Mouse (Mus musculus): ENCODE measurements at regions not wholly inside any gene's neighbourhood (a gene's known extent, or its start where the extent isn't known, plus 50 kb on each side); places are given as distances from the start of the nearest gene placed in this dataset.

GRCm38 (mm10) chr12:118649323-118649973 is 196.7 kb upstream of the Sp8 start:
- Histone ChIP-seq H3K4me1 (peaks cover 26% of the 10 kb centered on the region), H3K9ac (replicated peaks) (no peak overlapping the region), H3K4me2 (replicated peaks) (no peak overlapping the region), H3K27ac (replicated peaks) (no peak overlapping the region), H3K9me3 (no peaks in the 10 kb centered on the region), H3K27me3 (peaks cover 24% of the 10 kb centered on the region), H3K36me3 (no peaks in the 10 kb centered on the region), H3K4me3 (no peak overlapping the region)
- ATAC-seq (replicated peaks): peak; percentile 74
- WGBS: 7% methylated on average over 3 of the region's 3 CpGs

- Histone ChIP-seq H3K9ac (replicated peaks) (no peak overlapping the region), H3K4me2 (replicated peaks) (no peak overlapping the region), H3K4me3 (no peak overlapping the region), H3K9me3 (no peaks in the 10 kb centered on the region), H3K27me3 (peaks cover 21% of the 10 kb centered on the region), H3K36me3 (no peaks in the 10 kb centered on the region), H3K4me1 (peaks cover 26% of the 10 kb centered on the region), H3K27ac (replicated peaks) (no peak overlapping the region)
- ATAC-seq (replicated peaks): no peak
Measured at GRCm38 (mm10) chr12:118648673-118649072, 197.5 kb upstream of the Sp8 start.

DNA sequence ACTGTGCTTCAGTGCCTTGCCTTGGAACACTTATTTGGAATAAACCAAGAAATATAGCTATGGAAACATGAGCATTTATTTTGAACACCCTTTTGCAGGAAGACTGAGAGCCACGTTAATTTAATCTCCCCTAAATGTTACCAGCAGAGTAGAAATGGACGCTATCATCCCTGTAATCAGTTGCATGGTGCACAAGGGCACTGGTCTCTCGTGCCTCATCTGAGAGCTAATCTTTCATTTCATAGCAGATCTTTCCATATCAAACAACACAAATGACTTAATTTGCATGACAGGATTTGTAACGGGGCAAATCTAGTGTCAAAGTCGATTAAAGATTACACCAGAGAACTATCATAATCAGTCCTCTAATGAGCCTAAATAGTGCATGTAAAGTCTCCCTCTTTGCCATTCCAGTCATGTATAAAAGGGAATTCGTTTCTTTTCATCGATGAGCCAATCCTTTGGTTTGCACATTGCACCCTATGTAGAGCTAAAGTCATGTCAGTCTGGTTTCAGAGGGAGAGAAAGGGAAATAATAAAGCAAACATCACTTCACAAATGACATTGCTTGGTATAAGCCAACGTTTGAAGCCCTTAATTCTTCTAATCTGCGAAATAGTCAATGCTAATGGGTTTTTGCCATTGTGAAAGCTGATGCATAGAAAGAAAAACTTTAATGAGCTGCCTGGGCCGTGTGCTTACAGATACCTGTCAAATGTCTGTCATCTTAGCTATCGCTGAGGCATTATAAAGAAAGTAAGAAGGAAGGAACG is 198.7 kb upstream of the Sp8 start:
- H3K9ac ChIP-seq (replicated peaks): no peak overlapping the region
- ATAC-seq (replicated peaks): no peak; the same call in 1 of the 2 replicates
- H3K36me3 ChIP-seq: no peaks in the 10 kb centered on the region
- peaks cover 26% of the 10 kb centered on the region for H3K4me1 ChIP-seq
- WGBS: 12% methylated on average over 12 of the region's 12 CpGs
- H3K27me3 ChIP-seq: peaks cover 19% of the 10 kb centered on the region
- H3K9me3 ChIP-seq: no peaks in the 10 kb centered on the region
- H3K4me3 ChIP-seq: no peak overlapping the region
- H3K27ac ChIP-seq (replicated peaks): no peak overlapping the region
- no peak overlapping the region for H3K4me2 ChIP-seq (replicated peaks)

DNA sequence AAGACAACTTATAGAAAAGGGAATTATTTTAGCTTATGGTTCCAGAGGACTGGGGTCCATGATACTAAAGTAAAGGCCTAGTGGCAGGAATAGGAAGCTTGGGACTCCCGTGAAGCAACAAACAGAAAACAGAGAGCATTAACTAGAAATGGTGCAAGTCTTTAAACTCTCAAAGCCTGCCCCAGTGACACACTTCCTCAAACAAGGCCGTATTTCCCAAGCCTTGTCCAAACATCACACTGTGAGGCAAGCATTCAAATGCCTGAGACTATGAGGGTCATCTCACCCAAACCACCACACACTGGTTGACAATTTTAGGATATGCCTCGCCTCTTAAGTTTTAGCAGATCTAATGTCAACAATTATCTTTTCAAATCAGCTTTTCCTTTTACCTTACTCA is 205.2 kb upstream of the Sp8 start:
- Histone ChIP-seq H3K4me2 (replicated peaks) (no peak overlapping the region), H3K27me3 (peaks cover 6% of the 10 kb centered on the region), H3K9me3 (no peaks in the 10 kb centered on the region), H3K36me3 (no peaks in the 10 kb centered on the region), H3K4me1 (0 out of 2 replicates have a peak, but pooled peaks cover 3% of the 10 kb centered on the region), H3K9ac (replicated peaks) (no peak overlapping the region), H3K4me3 (no peak overlapping the region), H3K27ac (replicated peaks) (no peak overlapping the region)
- ATAC-seq (replicated peaks): no peak
- 74% methylated on average over 3 of the region's 3 CpGs for whole genome bisulfite sequencing

DNA sequence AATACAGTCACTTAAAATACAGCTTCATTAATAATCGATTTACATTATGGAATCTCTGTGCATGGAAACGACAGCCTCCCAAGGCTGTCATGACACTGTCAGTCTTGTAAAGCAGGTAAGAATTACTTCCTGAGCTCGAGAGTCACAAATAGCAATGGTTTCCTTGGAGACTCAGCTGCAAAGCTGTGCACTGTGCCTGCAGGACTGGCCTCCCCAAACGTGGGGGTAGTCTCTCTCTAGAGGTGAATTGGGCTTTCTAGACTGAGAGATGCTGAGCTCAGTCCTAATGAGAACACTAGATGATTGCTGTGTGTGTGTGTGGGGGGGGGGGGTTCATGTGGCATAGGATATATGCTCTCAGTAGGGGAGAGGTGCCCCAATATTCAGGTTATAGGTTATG is 208.9 kb upstream of the Sp8 start:
- Histone ChIP-seq H3K4me2 (replicated peaks) (no peak overlapping the region), H3K9me3 (no peaks in the 10 kb centered on the region), H3K9ac (replicated peaks) (no peak overlapping the region), H3K4me1 (no peaks in the 10 kb centered on the region), H3K36me3 (no peaks in the 10 kb centered on the region), H3K27me3 (no peaks in the 10 kb centered on the region), H3K4me3 (no peak overlapping the region), H3K27ac (replicated peaks) (no peak overlapping the region)
- 0 out of 2 replicates have a peak, but pooled peaks have one; percentile 46 for ATAC-seq (replicated peaks)
- WGBS: 27% methylated on average over 4 of the region's 4 CpGs

DNA sequence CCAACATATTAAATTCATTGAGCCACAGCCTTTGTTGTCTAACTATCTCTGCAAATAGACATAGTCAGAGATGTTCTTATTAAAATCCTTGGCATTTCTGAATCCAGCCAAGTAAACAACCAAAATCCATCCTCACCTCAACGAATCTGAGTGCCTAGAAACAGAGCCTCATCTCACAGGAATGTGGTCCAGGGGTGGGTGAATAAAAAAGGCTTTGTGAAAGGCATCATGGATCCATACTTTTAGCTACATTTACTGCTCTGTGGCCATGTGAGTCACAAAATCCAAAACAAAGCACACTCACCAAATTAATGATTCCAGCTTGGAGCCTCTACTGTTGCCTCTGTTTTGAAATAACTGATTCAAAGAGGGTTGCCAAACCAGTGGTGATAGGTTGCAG is 210.7 kb upstream of the Sp8 start:
- Histone ChIP-seq H3K36me3 (no peaks in the 10 kb centered on the region), H3K9ac (replicated peaks) (no peak overlapping the region), H3K9me3 (no peaks in the 10 kb centered on the region), H3K4me3 (no peak overlapping the region), H3K27me3 (no peaks in the 10 kb centered on the region), H3K27ac (replicated peaks) (no peak overlapping the region), H3K4me2 (replicated peaks) (no peak overlapping the region), H3K4me1 (no peaks in the 10 kb centered on the region)
- WGBS: 37% methylated on average over 1 of the region's 1 CpGs
- ATAC-seq (replicated peaks): no peak

DNA sequence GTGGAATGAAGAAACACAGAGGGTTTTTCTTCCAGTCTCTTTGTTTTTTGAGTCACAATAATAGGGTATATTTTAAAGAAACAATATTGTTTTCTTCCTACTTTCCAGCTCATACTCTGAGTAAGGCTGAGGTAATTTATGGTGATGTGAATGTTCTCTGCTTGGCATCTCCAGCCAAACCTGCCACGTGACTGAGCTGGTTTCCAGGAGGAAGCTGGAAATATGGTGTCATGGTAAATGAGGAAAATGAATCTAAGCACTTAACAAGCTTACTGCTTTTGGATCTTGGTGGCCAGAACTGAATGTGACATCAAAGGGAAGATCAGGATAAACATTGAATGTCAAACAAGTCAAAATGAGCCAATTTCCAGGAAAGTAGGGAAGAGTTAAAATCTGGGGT is 215.8 kb upstream of the Sp8 start:
- no peaks in the 10 kb centered on the region for H3K4me1 ChIP-seq
- ATAC-seq (replicated peaks): no peak
- 73% methylated on average over 1 of the region's 1 CpGs for WGBS

GRCm38 (mm10) chr12:118621697-118622485 is 224.2 kb upstream of the Sp8 start:
- no peaks in the 10 kb centered on the region for H3K27me3 ChIP-seq
- ATAC-seq (replicated peaks): no peak
- H3K9ac ChIP-seq (replicated peaks): no peak overlapping the region
- no peaks in the 10 kb centered on the region for H3K9me3 ChIP-seq
- H3K4me1 ChIP-seq: peaks cover 7% of the 10 kb centered on the region; the same call in 1 of the 2 replicates
- H3K27ac ChIP-seq (replicated peaks): no peak overlapping the region
- no peaks in the 10 kb centered on the region for H3K36me3 ChIP-seq
- 13% methylated on average over 1 of the region's 1 CpGs for WGBS
- no peak overlapping the region for H3K4me2 ChIP-seq (replicated peaks)
- no peak overlapping the region for H3K4me3 ChIP-seq

More for the DNA sequence above, 215.8 kb upstream of the Sp8 start:
- no peaks in the 10 kb centered on the region for H3K36me3 ChIP-seq
- no peak overlapping the region for H3K4me2 ChIP-seq (replicated peaks)
- no peaks in the 10 kb centered on the region for H3K27me3 ChIP-seq
- no peak overlapping the region for H3K27ac ChIP-seq (replicated peaks)
- no peak overlapping the region for H3K9ac ChIP-seq (replicated peaks)
- H3K9me3 ChIP-seq: no peaks in the 10 kb centered on the region
- H3K4me3 ChIP-seq: no peak overlapping the region

GRCm38 (mm10) chr12:118620847-118621636 is 225.1 kb upstream of the Sp8 start:
- Histone ChIP-seq H3K9me3 (no peaks in the 10 kb centered on the region), H3K27me3 (no peaks in the 10 kb centered on the region), H3K4me3 (no peak overlapping the region), H3K4me1 (peaks cover 7% of the 10 kb centered on the region; the same call in 1 of the 2 replicates), H3K9ac (replicated peaks) (no peak overlapping the region), H3K4me2 (replicated peaks) (no peak overlapping the region), H3K27ac (replicated peaks) (no peak overlapping the region), H3K36me3 (no peaks in the 10 kb centered on the region)
- WGBS: 4% methylated on average over 5 of the region's 5 CpGs
- no peak for ATAC-seq (replicated peaks)

DNA sequence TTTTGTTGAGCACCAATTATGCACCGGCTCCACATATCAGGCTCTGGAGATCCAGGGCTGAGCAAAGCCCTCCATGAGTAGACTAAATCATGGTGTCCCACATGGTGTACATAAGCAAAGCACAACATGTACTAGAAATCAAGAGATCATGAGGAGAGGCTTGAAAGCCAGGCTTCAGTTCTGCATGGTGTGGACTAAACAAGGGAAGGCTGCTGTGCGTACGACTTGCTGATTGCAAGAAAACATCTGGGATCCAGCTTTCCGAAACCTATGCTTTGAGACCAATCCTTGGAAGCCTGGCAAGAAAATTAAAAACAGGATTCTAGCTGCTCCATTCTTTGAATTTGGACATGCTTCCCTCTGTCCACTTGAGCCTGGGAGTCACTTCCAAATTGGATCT is 249.1 kb upstream of the Sp8 start:
- no peak for ATAC-seq (replicated peaks)
- no peak overlapping the region for H3K27ac ChIP-seq (replicated peaks)
- H3K27me3 ChIP-seq: no peaks in the 10 kb centered on the region
- 90% methylated on average over 4 of the region's 4 CpGs for WGBS
- H3K4me2 ChIP-seq (replicated peaks): no peak overlapping the region
- no peak overlapping the region for H3K4me3 ChIP-seq
- H3K4me1 ChIP-seq: peaks cover 7% of the 10 kb centered on the region
- no peaks in the 10 kb centered on the region for H3K36me3 ChIP-seq
- no peaks in the 10 kb centered on the region for H3K9me3 ChIP-seq
- no peak overlapping the region for H3K9ac ChIP-seq (replicated peaks)

DNA sequence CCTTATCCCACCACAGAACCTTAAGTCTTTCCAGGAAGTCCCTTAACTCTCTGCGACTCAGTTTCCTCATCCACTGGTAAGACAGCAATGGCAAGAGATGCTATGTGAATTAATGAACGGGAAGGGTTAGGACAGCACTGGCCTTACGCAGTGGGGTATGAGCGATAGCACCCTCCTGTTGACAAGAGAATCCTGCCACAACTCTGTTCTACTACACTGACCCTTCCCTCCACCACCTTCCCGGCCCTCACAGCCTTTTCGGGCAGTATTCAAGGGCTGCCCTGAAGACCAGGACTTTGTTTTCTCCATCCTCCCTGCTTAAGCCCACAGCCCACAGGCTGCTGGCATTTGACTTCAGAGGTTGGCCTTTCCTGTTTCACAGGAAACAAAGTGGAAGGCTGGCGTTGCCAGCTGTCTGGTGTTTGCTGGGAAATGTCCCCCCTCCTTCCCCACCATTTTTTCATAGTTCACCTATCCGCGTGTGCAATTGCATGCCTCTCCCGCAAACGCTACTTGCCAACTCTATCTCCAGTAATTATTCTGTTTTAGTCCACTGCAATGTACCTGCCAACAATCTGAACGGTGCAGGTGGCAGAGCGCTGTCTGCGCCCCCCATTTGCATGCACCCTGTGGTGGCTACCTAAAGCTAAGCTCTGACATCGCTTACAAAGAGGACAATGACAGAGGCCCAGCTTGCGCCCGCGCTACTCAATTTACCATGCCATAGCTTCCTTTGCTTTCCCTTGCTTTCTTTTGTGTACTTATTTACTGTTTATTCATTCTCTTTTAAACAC is 251.2 kb upstream of the Sp8 start:
- Histone ChIP-seq H3K4me1 (peaks cover 7% of the 10 kb centered on the region), H3K4me2 (replicated peaks) (peak overlapping the region; percentile 41), H3K27me3 (no peaks in the 10 kb centered on the region), H3K9ac (replicated peaks) (no peak overlapping the region), H3K9me3 (no peaks in the 10 kb centered on the region), H3K36me3 (no peaks in the 10 kb centered on the region), H3K27ac (replicated peaks) (no peak overlapping the region), H3K4me3 (peak overlapping the region; percentile 17; the same call in 1 of the 2 replicates)
- 19% methylated on average over 18 of the region's 18 CpGs for WGBS
- peak; percentile 58; the same call in 1 of the 2 replicates for ATAC-seq (replicated peaks)

All from forebrain, embryonic 15.5 days (tissue).